Mouse (Mus musculus) forebrain, embryonic 15.5 days (tissue): Measurements from ENCODE around the gene Hist1h1d. TPM values are rescaled to one million over a fixed set of nuclear protein-coding genes. Genes with fewer than 3 reads are reported as not detected.
"Not testable (repeated sequence)": the region's sequence is repeated elsewhere in the genome, so short reads cannot be mapped to it uniquely, and the experiment has no call there.

Experiments used
- ATAC-seq: fragments of 200-750 bp; cut with Nextera tagmentation; replicated peaks from 2 replicates; pipeline ENCODE4 v1.8.0; 2017; ENCODE audit warnings: mild to moderate bottlenecking, moderate TSS enrichment, moderate library complexity
- H3K27ac ChIP-seq: fragments of 300-500 bp; sonication (generic); replicated peaks from 2 replicates; pipeline ENCODE4 v1.5.1; 2015; ENCODE audit warnings: mild to moderate bottlenecking, inconsistent platforms
- H3K27me3 ChIP-seq: fragments of 300-500 bp; sonication (generic); 2 replicates; pipeline ENCODE4 v1.6.1; 2015; ENCODE audit warnings: inconsistent platforms
- H3K36me3 ChIP-seq: fragments of 300-500 bp; sonication (generic); 2 replicates; pipeline ENCODE4 v1.6.1; 2015; ENCODE audit warnings: mild to moderate bottlenecking, inconsistent platforms
- H3K4me1 ChIP-seq: fragments of 300-500 bp; sonication (generic); 2 replicates; pipeline ENCODE4 v1.6.1; 2015; ENCODE audit warnings: inconsistent platforms
- H3K4me2 ChIP-seq: fragments of 300-500 bp; sonication (generic); replicated peaks from 2 replicates; pipeline ENCODE4 v1.6.1; 2015; ENCODE audit warnings: mild to moderate bottlenecking, inconsistent platforms
- H3K4me3 ChIP-seq: fragments of 300-500 bp; sonication (generic); 2 replicates; pipeline ENCODE4 v1.5.1; 2015; ENCODE audit warnings: mild to moderate bottlenecking, inconsistent platforms
- H3K9ac ChIP-seq: fragments of 300-500 bp; sonication (generic); replicated peaks from 2 replicates; pipeline ENCODE4 v1.6.1; 2015; ENCODE audit warnings: mild to moderate bottlenecking, inconsistent platforms
- H3K9me3 ChIP-seq: fragments of 300-500 bp; sonication (generic); 2 replicates; pipeline ENCODE4 v1.6.1; 2016; ENCODE audit warnings: inconsistent platforms
- WGBS: fragments of 180-500 bp; shearing (Covaris S2); methylation state at CpG from one replicate; pipeline ENCODE4 v1.1.7; 2015; ENCODE audit warnings: mixed read lengths; 5-methylcytosine and 5-hydroxymethylcytosine counted together
- polyA plus RNA-seq: library from polyadenylated mRNA; unstranded; fragments of >200 nt; fragmentation: Nextera tagmentation; extraction: Ambion mirVana; gene quantifications from 2 replicates; pipeline ENCODE4 v1.2.1, GENCODE M21; 2015

The Hist1h1d gene
- polyA plus RNA-seq, 1 experiment from 2014 or later: 0.25 TPM

- peak within 1 kb of the TSS; percentile 82 for H3K4me2 ChIP-seq
- no peaks in the 10 kb centered on the region for H3K36me3 ChIP-seq
- peak within 1 kb of the TSS; percentile 78 for H3K9ac ChIP-seq
- no peaks in the 10 kb centered on the region for H3K27me3 ChIP-seq
- H3K4me3 ChIP-seq: peak within 1 kb of the TSS; percentile 58
- WGBS: under 1% methylated on average over 61 of the region's 70 CpGs
- no peaks in the 10 kb centered on the region for H3K9me3 ChIP-seq
- ATAC-seq: peak; percentile 88
- H3K27ac ChIP-seq: peak within 1 kb of the TSS; percentile 99
- peaks cover 53% of the 10 kb centered on the region for H3K4me1 ChIP-seq
These were observed 21.9 kb upstream of the Hist1h1d start, which contains the start of gene Hist1h4h for GRCm38 (mm10) chr13:23530901-23531875. TSS of gene Hist1h4h (plus strand) at chr13:23531050.

GRCm38 (mm10) chr13:23532262-23533075, 20.6 kb upstream of the Hist1h1d start:
- Histone ChIP-seq H3K9me3 (no peaks in the 10 kb centered on the region), H3K9ac (peak overlapping the region; percentile 78), H3K4me2 (peak overlapping the region; percentile 82), H3K27me3 (no peaks in the 10 kb centered on the region), H3K27ac (peak overlapping the region; percentile 99), H3K4me1 (peaks cover 59% of the 10 kb centered on the region), H3K36me3 (no peaks in the 10 kb centered on the region), H3K4me3 (peak overlapping the region; percentile 58)
- WGBS: 14% methylated on average over 9 of the region's 9 CpGs
- ATAC-seq: no peak

- Histone ChIP-seq H3K4me1 (peaks cover 59% of the 10 kb centered on the region), H3K9ac (peak within 1 kb of the TSS; percentile 46)
- WGBS: under 1% methylated on average over 30 of the region's 53 CpGs
These were observed 19.3 kb upstream of the Hist1h1d start, which contains the start of gene Hist1h2af for GRCm38 (mm10) chr13:23533560-23534367. TSS of gene Hist1h2af (plus strand) at chr13:23533906.

GRCm38 (mm10) chr13:23534368-23535131, 18.5 kb upstream of the Hist1h1d start:
- no peak for ATAC-seq
- peak overlapping the region; percentile 99 for H3K27ac ChIP-seq
- WGBS: under 1% methylated on average over 15 of the region's 15 CpGs

More at GRCm38 (mm10) chr13:23533560-23534367, 19.3 kb upstream of the Hist1h1d start, which contains the start of gene Hist1h2af:
- peak within 1 kb of the TSS; percentile 99 for H3K27ac ChIP-seq
- H3K36me3 ChIP-seq, H3K9me3 ChIP-seq, H3K27me3 ChIP-seq: not testable (repeated sequence)
- peak within 1 kb of the TSS; percentile 82 for H3K4me2 ChIP-seq
- peak; percentile 42 for ATAC-seq
- peak within 1 kb of the TSS; percentile 58 for H3K4me3 ChIP-seq

GRCm38 (mm10) chr13:23535137-23536075, 17.7 kb upstream of the Hist1h1d start, which contains the start of gene Hist1h3g:
TSS of gene Hist1h3g (plus strand) at chr13:23535422.
- Histone ChIP-seq H3K27ac (peak within 1 kb of the TSS; percentile 99), H3K4me1 (peaks cover 47% of the 10 kb centered on the region), H3K4me3 (peak within 1 kb of the TSS; percentile 58), H3K4me2 (peak within 1 kb of the TSS; percentile 82), H3K9ac (peak within 1 kb of the TSS; percentile 46)
- not testable (repeated sequence) for H3K36me3 ChIP-seq, H3K27me3 ChIP-seq, H3K9me3 ChIP-seq
- under 1% methylated on average over 49 of the region's 62 CpGs for WGBS
- ATAC-seq: peak; percentile 92

More at GRCm38 (mm10) chr13:23534368-23535131, 18.5 kb upstream of the Hist1h1d start:
- peaks cover 52% of the 10 kb centered on the region for H3K4me1 ChIP-seq
- H3K9me3 ChIP-seq: no peaks in the 10 kb centered on the region
- H3K9ac ChIP-seq: peak overlapping the region; percentile 46
- no peaks in the 10 kb centered on the region for H3K27me3 ChIP-seq
- H3K4me3 ChIP-seq: peak overlapping the region; percentile 58
- H3K4me2 ChIP-seq: peak overlapping the region; percentile 82
- H3K36me3 ChIP-seq: no peaks in the 10 kb centered on the region

- H3K9me3 ChIP-seq: no peaks in the 10 kb centered on the region
- peak overlapping the region; percentile 58 for H3K4me3 ChIP-seq
- peak overlapping the region; percentile 82 for H3K4me2 ChIP-seq
- ATAC-seq: no peak
- peak overlapping the region; percentile 32 for H3K9ac ChIP-seq
- H3K27ac ChIP-seq: 0 out of 2 replicates have a peak overlapping the region, but pooled peaks have one; percentile 14
- WGBS: 13% methylated on average over 7 of the region's 7 CpGs
- no peaks in the 10 kb centered on the region for H3K36me3 ChIP-seq
- H3K4me1 ChIP-seq: peaks cover 47% of the 10 kb centered on the region
- no peaks in the 10 kb centered on the region for H3K27me3 ChIP-seq
These were observed 16.8 kb upstream of the Hist1h1d start for GRCm38 (mm10) chr13:23536076-23536822.

GRCm38 (mm10) chr13:23537006-23537710, 15.9 kb upstream of the Hist1h1d start:
- Histone ChIP-seq H3K4me3 (no peak overlapping the region), H3K9ac (no peak overlapping the region)
- no peak for ATAC-seq

GRCm38 (mm10) chr13:23538249-23538648, 14.8 kb upstream of the Hist1h1d start:
- H3K4me3 ChIP-seq: no peak overlapping the region
- H3K9ac ChIP-seq: no peak overlapping the region
- H3K27ac ChIP-seq: no peak overlapping the region
- H3K4me1 ChIP-seq: peaks cover 37% of the 10 kb centered on the region
- H3K4me2 ChIP-seq: no peak overlapping the region
- H3K9me3 ChIP-seq: no peaks in the 10 kb centered on the region
- H3K27me3 ChIP-seq: no peaks in the 10 kb centered on the region
- no peak for ATAC-seq
- WGBS: 78% methylated on average over 5 of the region's 5 CpGs
- no peaks in the 10 kb centered on the region for H3K36me3 ChIP-seq

More at GRCm38 (mm10) chr13:23537006-23537710, 15.9 kb upstream of the Hist1h1d start:
- H3K9me3 ChIP-seq: no peaks in the 10 kb centered on the region
- H3K27me3 ChIP-seq: no peaks in the 10 kb centered on the region
- peak overlapping the region; percentile 82 for H3K4me2 ChIP-seq
- H3K27ac ChIP-seq: no peak overlapping the region
- 82% methylated on average over 3 of the region's 3 CpGs for WGBS
- peaks cover 43% of the 10 kb centered on the region for H3K4me1 ChIP-seq
- no peaks in the 10 kb centered on the region for H3K36me3 ChIP-seq

GRCm38 (mm10) chr13:23539821-23540220, 13.2 kb upstream of the Hist1h1d start:
- H3K36me3 ChIP-seq, H3K9me3 ChIP-seq, H3K27me3 ChIP-seq, H3K4me2 ChIP-seq, H3K4me3 ChIP-seq, ATAC-seq, H3K27ac ChIP-seq, H3K9ac ChIP-seq: not testable (repeated sequence)
- 75% methylated on average over 1 of the region's 1 CpGs for WGBS
- H3K4me1 ChIP-seq: peaks cover 29% of the 10 kb centered on the region
